Mouse (Mus musculus) embryonic facial prominence, embryonic 11.5 days (tissue): ENCODE measurements around the gene Tcap. TPM values are rescaled to one million over a fixed set of nuclear protein-coding genes. Genes with fewer than 3 reads are reported as not detected.

Source experiments
- ATAC-seq: fragments of 200-750 bp; cut with Nextera tagmentation; replicated peaks from 2 replicates; pipeline ENCODE4 v1.8.0; 2017; ENCODE audit warnings: low read depth; ENCODE audit not compliant: insufficient number of reproducible peaks, low FRiP score, low TSS enrichment
- DNase-seq: peaks from one replicate; pipeline ENCODE4 v3.0.0-alpha.2; 2015; ENCODE audit warnings: low spot score
- H3K27ac ChIP-seq: fragments of 300-500 bp; sonication (generic); replicated peaks from 2 replicates; pipeline ENCODE4 v1.5.1; 2014; ENCODE audit warnings: mild to moderate bottlenecking, low read depth, low read length, control low read depth
- H3K27me3 ChIP-seq: fragments of 300-500 bp; sonication (generic); 2 replicates; pipeline ENCODE4 v1.6.1; 2014; ENCODE audit warnings: mild to moderate bottlenecking, low read length, moderate library complexity, mixed read lengths; ENCODE audit not compliant: control insufficient read depth, insufficient read depth
- H3K36me3 ChIP-seq: fragments of 300-500 bp; sonication (generic); replicated peaks from 2 replicates; pipeline ENCODE4 v1.6.1; 2014; ENCODE audit warnings: low read depth, mild to moderate bottlenecking, low read length, moderate library complexity, mixed read lengths; ENCODE audit not compliant: control insufficient read depth, insufficient read depth
- H3K4me1 ChIP-seq: fragments of 300-500 bp; sonication (generic); 2 replicates; pipeline ENCODE4 v1.6.1; 2014; ENCODE audit warnings: low read length, mixed read lengths; ENCODE audit not compliant: control insufficient read depth, insufficient read depth
- H3K4me2 ChIP-seq: fragments of 300-500 bp; sonication (generic); 2 replicates; pipeline ENCODE4 v1.6.1; 2014; ENCODE audit warnings: low read depth, mild to moderate bottlenecking, control low read depth, low read length, moderate library complexity
- H3K4me3 ChIP-seq: fragments of 300-500 bp; sonication (generic); 2 replicates; pipeline ENCODE4 v1.5.1; 2014; ENCODE audit warnings: low read depth, low read length, control low read depth
- H3K9ac ChIP-seq: fragments of 300-500 bp; sonication (generic); replicated peaks from 2 replicates; pipeline ENCODE4 v1.6.1; 2014; ENCODE audit warnings: mild to moderate bottlenecking, control low read depth, low read length
- H3K9me3 ChIP-seq: fragments of 300-500 bp; sonication (generic); replicated peaks from 2 replicates; pipeline ENCODE4 v1.6.1; 2016; ENCODE audit warnings: mild to moderate bottlenecking, low read length, inconsistent platforms, mixed read lengths; ENCODE audit not compliant: control insufficient read depth
- WGBS: fragments of 180-500 bp; shearing (Covaris S2); extraction: QIAGEN DNeasy Blood & Tissue Kit; methylation state at CpG from one replicate; pipeline ENCODE4 v1.1.7; 2014; 5-methylcytosine and 5-hydroxymethylcytosine counted together
- polyA plus RNA-seq: library from polyadenylated mRNA; unstranded; fragments of >200 nt; fragmentation: Nextera tagmentation; extraction: Ambion mirVana; gene quantifications from 2 replicates; pipeline ENCODE4 v1.2.1, GENCODE M21; 2014

The Tcap gene
- polyA plus RNA-seq, 1 experiment from 2014 or later, result 0.29 TPM

- Histone ChIP-seq H3K9ac (peak within 1 kb of the TSS; percentile 87), H3K4me1 (no peaks in the 10 kb centered on the region; the same call in 1 of the 2 replicates), H3K36me3 (no peaks in the 10 kb centered on the region), H3K27me3 (no peaks in the 10 kb centered on the region), H3K4me3 (peak within 1 kb of the TSS; percentile 89), H3K9me3 (no peaks in the 10 kb centered on the region), H3K4me2 (peak within 1 kb of the TSS; percentile 85), H3K27ac (peak within 1 kb of the TSS; percentile 75)
- under 1% methylated on average over 43 of the region's 49 CpGs for WGBS
- DNase-seq (peak; percentile 87), ATAC-seq (peak; percentile 74)
Observed at GRCm38 (mm10) chr11:98412273-98412796, 28.7 kb downstream of the Tcap start, which contains the start of gene Erbb2. Gene Erbb2, plus strand, starts transcription at chr11:98412470.

GRCm38 (mm10) chr11:98412797-98413301, 29.2 kb downstream of the Tcap start:
- peak overlapping the region; percentile 75 for H3K27ac ChIP-seq
- peak overlapping the region; percentile 85 for H3K4me2 ChIP-seq
- WGBS, result under 1% methylated on average over 40 of the region's 40 CpGs
- no peaks in the 10 kb centered on the region for H3K27me3 ChIP-seq
- peak overlapping the region; percentile 89 for H3K4me3 ChIP-seq
- H3K36me3 ChIP-seq, result no peaks in the 10 kb centered on the region
- DNase-seq (peak; percentile 68), ATAC-seq (peak; percentile 26; the same call in 1 of the 2 replicates)
- no peaks in the 10 kb centered on the region; the same call in 1 of the 2 replicates for H3K4me1 ChIP-seq
- peak overlapping the region; percentile 87 for H3K9ac ChIP-seq
- no peaks in the 10 kb centered on the region for H3K9me3 ChIP-seq

GRCm38 (mm10) chr11:98413731-98414130, 30.1 kb downstream of the Tcap start:
- Histone ChIP-seq H3K4me1 (no peaks in the 10 kb centered on the region; the same call in 1 of the 2 replicates), H3K4me3 (peak overlapping the region; percentile 89), H3K4me2 (peak overlapping the region; percentile 85), H3K9me3 (no peaks in the 10 kb centered on the region), H3K27ac (no peak overlapping the region), H3K36me3 (no peaks in the 10 kb centered on the region), H3K9ac (peak overlapping the region; percentile 87), H3K27me3 (no peaks in the 10 kb centered on the region)
- WGBS, result 18% methylated on average over 7 of the region's 7 CpGs
- DNase-seq, result no peak
- ATAC-seq, result no peak

DNA sequence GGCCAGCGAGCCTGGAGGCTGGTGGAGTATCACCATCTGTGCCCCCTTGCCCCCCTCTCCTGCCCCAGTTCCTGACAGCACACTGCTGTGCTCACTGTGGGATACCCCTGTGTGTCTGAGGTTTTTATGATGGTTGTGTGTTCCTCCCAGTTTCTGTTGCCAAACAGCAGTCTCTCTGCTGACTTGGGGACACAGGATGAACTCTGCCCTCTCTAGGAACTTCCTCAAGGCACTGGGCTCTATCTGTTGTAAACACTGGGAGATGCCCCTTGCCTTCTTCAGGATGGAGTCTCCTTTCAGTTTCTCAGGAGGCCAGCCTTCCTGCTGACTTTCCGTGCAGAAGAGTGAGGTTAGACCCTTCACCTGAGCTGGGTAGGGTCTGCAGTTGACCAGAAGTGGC, 30.6 kb downstream of the Tcap start:
- WGBS, result 21% methylated on average over 2 of the region's 2 CpGs
- Histone ChIP-seq H3K36me3 (no peaks in the 10 kb centered on the region; the same call in 1 of the 2 replicates), H3K4me3 (peak overlapping the region; percentile 89), H3K4me1 (no peaks in the 10 kb centered on the region), H3K27ac (no peak overlapping the region), H3K27me3 (no peaks in the 10 kb centered on the region), H3K9me3 (no peaks in the 10 kb centered on the region), H3K4me2 (peak overlapping the region; percentile 85), H3K9ac (no peak overlapping the region; the same call in 1 of the 2 replicates)
- DNase-seq (no peak), ATAC-seq (no peak)

DNA sequence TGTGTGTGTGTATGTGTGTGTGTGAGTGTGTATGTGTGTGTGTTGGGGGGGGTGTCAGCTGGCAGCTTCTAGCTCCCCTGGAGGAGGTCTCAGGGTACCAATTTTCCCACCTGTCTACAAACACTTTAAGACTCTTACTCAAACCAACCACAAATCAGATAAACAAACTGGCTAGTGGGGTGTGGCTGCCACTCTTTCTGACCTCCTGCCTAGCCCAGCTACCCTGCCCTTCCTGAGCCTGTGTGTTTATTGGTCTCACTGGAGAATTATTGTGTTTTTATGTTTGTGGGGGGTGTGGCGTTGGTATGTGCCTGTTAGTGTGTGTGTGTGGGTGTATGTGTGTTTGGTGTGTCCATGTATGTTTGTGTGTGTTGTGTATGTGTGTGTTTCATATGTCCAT, 33.5 kb downstream of the Tcap start:
- Histone ChIP-seq H3K9me3 (no peaks in the 10 kb centered on the region), H3K4me3 (no peak overlapping the region), H3K36me3 (no peaks in the 10 kb centered on the region; the same call in 1 of the 2 replicates), H3K27me3 (no peaks in the 10 kb centered on the region), H3K27ac (no peak overlapping the region), H3K4me2 (no peak overlapping the region), H3K4me1 (no peaks in the 10 kb centered on the region), H3K9ac (no peak overlapping the region)
- WGBS, result 76% methylated on average over 1 of the region's 1 CpGs
- ATAC-seq (no peak), DNase-seq (no peak)

DNA sequence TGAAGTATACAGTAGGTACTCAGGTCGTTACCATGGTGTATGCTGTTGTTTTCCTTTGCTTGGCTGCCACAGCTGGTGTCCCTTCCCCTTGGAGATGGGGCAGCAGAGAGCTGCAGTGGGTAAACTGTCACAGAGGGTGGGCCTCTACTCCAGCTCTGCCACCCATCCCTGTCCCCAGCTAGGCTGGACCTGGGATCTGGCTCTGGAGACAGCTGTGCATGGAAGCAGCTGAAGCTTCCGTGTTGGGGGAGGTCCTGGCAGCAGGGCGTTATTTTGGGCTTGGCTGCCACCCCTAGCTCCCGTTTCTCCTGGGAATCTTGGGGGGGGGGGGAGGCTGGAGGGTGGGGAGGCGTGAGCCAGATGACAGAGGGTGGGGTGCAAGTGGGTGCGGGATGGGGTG, 34.7 kb downstream of the Tcap start:
- no peaks in the 10 kb centered on the region; the same call in none of the 2 replicates for H3K36me3 ChIP-seq
- H3K4me1 ChIP-seq, result no peaks in the 10 kb centered on the region
- H3K27ac ChIP-seq, result no peak overlapping the region
- ATAC-seq (no peak), DNase-seq (no peak)
- H3K9ac ChIP-seq, result no peak overlapping the region
- 73% methylated on average over 6 of the region's 6 CpGs for WGBS
- no peaks in the 10 kb centered on the region for H3K9me3 ChIP-seq
- H3K27me3 ChIP-seq, result no peaks in the 10 kb centered on the region
- H3K4me3 ChIP-seq, result no peak overlapping the region
- no peak overlapping the region for H3K4me2 ChIP-seq

GRCm38 (mm10) chr11:98418939-98419547, 35.4 kb downstream of the Tcap start:
- Histone ChIP-seq H3K27me3 (no peaks in the 10 kb centered on the region), H3K4me2 (no peak overlapping the region), H3K9me3 (no peaks in the 10 kb centered on the region), H3K36me3 (no peaks in the 10 kb centered on the region; the same call in none of the 2 replicates), H3K4me3 (no peak overlapping the region), H3K9ac (no peak overlapping the region), H3K27ac (no peak overlapping the region), H3K4me1 (no peaks in the 10 kb centered on the region)
- DNase-seq (no peak), ATAC-seq (no peak)
- WGBS, result 82% methylated on average over 10 of the region's 10 CpGs

DNA sequence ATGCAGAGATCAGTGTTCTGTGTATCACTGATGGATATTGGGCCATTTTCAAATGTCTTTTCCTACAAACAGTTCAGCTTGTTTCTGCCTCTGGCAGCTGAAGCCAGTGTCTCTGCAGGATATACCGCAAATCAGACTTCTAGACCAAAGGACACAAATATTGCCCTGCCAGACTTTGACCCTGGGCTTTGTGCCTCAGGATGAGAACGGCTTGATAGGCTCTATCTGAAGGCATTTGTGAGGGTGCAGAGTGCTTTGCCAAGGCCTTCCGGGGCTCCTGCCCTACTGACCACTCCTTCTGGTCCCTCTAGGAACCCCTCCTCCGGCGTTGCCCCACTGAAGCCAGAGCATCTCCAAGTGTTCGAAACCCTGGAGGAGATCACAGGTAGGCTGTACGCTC, 43.0 kb downstream of the Tcap start:
- H3K4me1 ChIP-seq, result no peaks in the 10 kb centered on the region
- no peak for ATAC-seq
- no peaks in the 10 kb centered on the region for H3K27me3 ChIP-seq
- no peak overlapping the region for H3K4me2 ChIP-seq
- H3K36me3 ChIP-seq, result no peaks in the 10 kb centered on the region; the same call in 1 of the 2 replicates
- H3K9ac ChIP-seq, result no peak overlapping the region
- DNase-seq, result no peak
- 93% methylated on average over 7 of the region's 7 CpGs for WGBS
- no peaks in the 10 kb centered on the region for H3K9me3 ChIP-seq
- no peak overlapping the region for H3K27ac ChIP-seq
- no peak overlapping the region for H3K4me3 ChIP-seq
